Mouse (Mus musculus) heart, embryonic 10.5 days (tissue): ENCODE data around the gene Apol7b. TPM values are rescaled to one million over a fixed set of nuclear protein-coding genes. Genes with fewer than 3 reads are reported as not detected.
"Not testable (repeated sequence)": the region's sequence is repeated elsewhere in the genome, so short reads cannot be mapped to it uniquely, and the experiment has no call there.

ENCODE experiments used
- DNase-seq: peaks from one replicate; pipeline ENCODE4 v3.0.0-alpha.2; 2017; ENCODE audit warnings: low spot score
- H3K27ac ChIP-seq: fragments of 300-500 bp; sonication (generic); 2 replicates; pipeline ENCODE4 v1.5.1; 2016; ENCODE audit warnings: mild to moderate bottlenecking
- H3K27me3 ChIP-seq: fragments of 300-500 bp; sonication (generic); 2 replicates; pipeline ENCODE4 v1.6.1; 2016; ENCODE audit warnings: mild to moderate bottlenecking; ENCODE audit not compliant: poor library complexity, insufficient read depth, severe bottlenecking
- H3K36me3 ChIP-seq: fragments of 300-500 bp; sonication (generic); 2 replicates; pipeline ENCODE4 v1.6.1; 2016; ENCODE audit warnings: mild to moderate bottlenecking, moderate library complexity
- H3K4me1 ChIP-seq: fragments of 300-500 bp; sonication (generic); 2 replicates; pipeline ENCODE4 v1.6.1; 2016; ENCODE audit warnings: mild to moderate bottlenecking
- H3K4me3 ChIP-seq: fragments of 300-500 bp; sonication (generic); 2 replicates; pipeline ENCODE4 v1.5.1; 2016; ENCODE audit warnings: mild to moderate bottlenecking, moderate library complexity
- H3K9me3 ChIP-seq: fragments of 300-500 bp; sonication (generic); 2 replicates; pipeline ENCODE4 v1.6.1; 2016; ENCODE audit warnings: mild to moderate bottlenecking, moderate library complexity
- WGBS: fragments of 180-500 bp; shearing (Covaris S2); methylation state at CpG from one replicate; pipeline ENCODE4 v1.1.7; 2016; 5-methylcytosine and 5-hydroxymethylcytosine counted together
- polyA plus RNA-seq: library from polyadenylated mRNA; unstranded; fragments of >200 nt; fragmentation: Nextera tagmentation; extraction: Ambion mirVana; gene quantifications from 2 replicates; pipeline ENCODE4 v1.2.1, GENCODE M21; 2016

Gene Apol7b
- not detected in 2 replicates for polyA plus RNA-seq

DNA sequence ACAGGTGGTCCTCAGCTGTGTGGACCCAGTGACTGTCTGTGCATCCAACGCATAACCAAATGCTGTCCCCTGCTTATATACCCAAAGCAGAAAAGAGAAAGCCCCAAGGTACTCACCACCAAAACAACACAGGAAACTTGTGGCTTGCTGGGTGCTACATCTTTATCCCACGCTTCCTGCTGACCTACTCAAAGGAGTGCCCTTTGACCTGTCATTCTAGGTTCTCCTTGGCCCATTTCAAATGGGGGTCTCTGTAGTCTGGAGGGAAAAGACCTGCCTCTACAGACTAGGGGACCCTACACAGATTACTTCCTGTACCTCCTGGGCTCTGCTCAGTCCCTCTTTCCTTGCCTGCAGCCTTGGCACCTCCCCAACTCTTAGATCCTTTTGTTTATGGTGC lies at the start of gene Apol7b:
Gene Apol7b, minus strand, starts transcription at position 101 of the 400 bp plus-strand sequence.
- 80% methylated on average over 2 of the region's 2 CpGs for WGBS
- H3K27ac ChIP-seq, H3K4me1 ChIP-seq, H3K4me3 ChIP-seq, DNase-seq, H3K27me3 ChIP-seq, H3K36me3 ChIP-seq, H3K9me3 ChIP-seq: not testable (repeated sequence)

DNA sequence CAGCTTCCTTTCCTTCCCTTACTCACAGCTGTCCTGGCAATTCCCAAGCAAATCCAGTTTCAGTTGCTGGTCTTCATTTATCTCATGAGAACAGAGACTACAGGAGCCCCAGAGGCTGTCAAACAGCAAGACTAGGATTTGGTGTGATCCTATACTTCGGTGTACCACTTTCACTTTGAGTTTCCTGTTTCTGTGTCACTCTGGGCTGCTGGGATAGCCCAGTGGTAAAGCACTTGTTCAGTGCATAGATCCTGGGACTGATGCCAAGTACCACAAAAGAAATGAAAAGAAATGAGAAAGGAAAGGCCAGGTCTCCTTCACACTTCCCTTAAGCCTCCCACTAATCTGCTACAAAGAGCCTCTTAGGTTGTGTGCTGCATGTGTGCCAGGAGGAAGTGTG lies 47.4 kb upstream of the Apol7b start:
- not testable (repeated sequence) for H3K4me1 ChIP-seq, H3K4me3 ChIP-seq, H3K27me3 ChIP-seq, H3K36me3 ChIP-seq, H3K9me3 ChIP-seq, DNase-seq, H3K27ac ChIP-seq
- WGBS: 65% methylated on average over 1 of the region's 1 CpGs

DNA sequence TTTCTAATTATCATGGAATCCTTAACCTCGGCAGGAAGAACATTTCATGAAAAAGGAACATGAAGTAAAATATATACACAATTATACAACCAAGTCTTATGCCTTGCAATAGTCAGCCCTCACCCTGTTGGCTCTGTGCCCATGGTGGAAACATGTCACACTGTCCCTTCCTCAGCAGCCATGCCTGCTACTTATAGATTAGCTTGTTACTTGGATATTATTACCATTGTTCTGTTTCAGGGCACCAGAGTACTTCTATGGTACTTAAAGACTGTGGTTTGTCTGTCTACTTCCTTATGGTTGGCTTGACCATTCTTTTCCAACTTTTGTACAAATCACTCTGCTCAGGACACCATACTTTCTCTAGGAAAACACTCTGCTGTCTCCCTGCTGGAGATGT lies 45.9 kb upstream of the Apol7b start:
- H3K27me3 ChIP-seq, H3K4me1 ChIP-seq, H3K4me3 ChIP-seq, H3K27ac ChIP-seq, H3K36me3 ChIP-seq, DNase-seq, H3K9me3 ChIP-seq: not testable (repeated sequence)
- no CpG with 5 or more reads among the region's 1 CpGs for WGBS

- no peaks in the 10 kb centered on the region for H3K36me3 ChIP-seq
- H3K4me1 ChIP-seq: no peaks in the 10 kb centered on the region
- H3K4me3 ChIP-seq: no peak overlapping the region
- H3K27ac ChIP-seq: no peak overlapping the region
- no peak for DNase-seq
- H3K27me3 ChIP-seq: no peaks in the 10 kb centered on the region
- WGBS: 69% methylated on average over 4 of the region's 4 CpGs
- no peaks in the 10 kb centered on the region for H3K9me3 ChIP-seq
These were observed 35.0 kb upstream of the Apol7b start for GRCm38 (mm10) chr15:77482140-77482794.

DNA sequence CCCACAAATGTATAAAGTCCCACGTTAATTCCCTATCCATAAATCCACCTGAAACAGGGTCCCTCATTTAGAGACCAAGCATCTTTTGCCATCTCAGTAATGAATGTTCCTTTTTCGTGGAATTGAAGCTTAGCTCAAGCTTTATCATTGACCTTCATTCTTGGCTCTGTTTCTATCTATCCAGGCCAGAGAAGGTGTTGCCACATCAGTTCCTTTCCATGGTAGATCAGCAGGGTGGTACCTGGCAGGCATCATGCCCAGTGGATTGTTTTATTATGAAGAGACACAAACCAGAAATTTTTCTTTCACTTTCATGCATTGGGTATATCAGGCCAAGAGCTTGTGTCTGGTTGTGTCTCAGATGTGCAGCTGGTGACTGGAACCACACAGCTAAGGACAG lies 29.4 kb upstream of the Apol7b start, which contains the start of gene Apol10a:
Gene Apol10a, plus strand, starts transcription at position 355 of the 400 bp plus-strand sequence.
- 62% methylated on average over 2 of the region's 2 CpGs for WGBS
- not testable (repeated sequence) for H3K27me3 ChIP-seq, H3K9me3 ChIP-seq, H3K4me1 ChIP-seq, DNase-seq, H3K4me3 ChIP-seq, H3K27ac ChIP-seq, H3K36me3 ChIP-seq

DNA sequence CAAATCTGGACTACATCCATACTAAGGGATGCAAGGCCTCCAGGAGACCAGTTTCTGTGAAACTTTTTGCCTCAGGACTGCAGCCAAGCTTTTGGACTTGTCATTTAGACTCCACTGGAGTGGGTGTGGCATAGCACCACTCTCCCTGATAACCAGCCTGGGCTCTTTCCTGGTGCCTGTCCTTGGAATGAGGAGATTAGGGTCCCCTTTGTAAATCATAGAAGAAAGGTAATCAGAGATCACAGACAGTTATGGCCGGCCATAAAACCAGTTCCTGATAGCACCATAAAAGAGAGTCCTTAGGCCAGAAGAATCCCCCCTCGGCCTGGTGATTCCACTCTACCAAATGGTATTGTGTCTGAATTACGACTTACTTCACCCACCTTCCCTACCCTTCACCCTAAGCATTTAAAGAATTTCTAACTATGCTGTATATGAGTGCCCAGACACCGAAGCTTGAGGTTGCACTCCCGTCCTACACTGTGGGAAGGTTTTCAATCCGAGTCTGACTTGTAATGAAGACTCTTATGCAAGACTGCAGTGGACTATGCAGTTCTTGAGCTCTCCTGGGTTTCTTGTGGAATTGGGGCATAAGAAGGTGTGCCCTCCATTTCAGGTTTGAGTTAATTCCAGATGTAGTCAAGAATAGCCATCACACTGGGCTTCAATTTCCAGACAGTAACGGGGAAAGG lies 27.6 kb upstream of the Apol7b start:
- H3K27me3 ChIP-seq, H3K36me3 ChIP-seq, H3K4me3 ChIP-seq, H3K4me1 ChIP-seq, H3K9me3 ChIP-seq, H3K27ac ChIP-seq, DNase-seq: not testable (repeated sequence)
- 74% methylated on average over 7 of the region's 7 CpGs for WGBS

GRCm38 (mm10) chr15:77449927-77450326 lies 2.6 kb upstream of the Apol7b start:
- DNase-seq, H3K4me3 ChIP-seq, H3K9me3 ChIP-seq, H3K27me3 ChIP-seq, H3K36me3 ChIP-seq, H3K27ac ChIP-seq, H3K4me1 ChIP-seq: not testable (repeated sequence)
- WGBS: 37% methylated on average over 10 of the region's 10 CpGs

GRCm38 (mm10) chr15:77445668-77446067 lies 1.6 kb downstream of the Apol7b start:
- not testable (repeated sequence) for H3K36me3 ChIP-seq, DNase-seq, H3K4me1 ChIP-seq, H3K27me3 ChIP-seq, H3K9me3 ChIP-seq, H3K4me3 ChIP-seq, H3K27ac ChIP-seq
- WGBS: 77% methylated on average over 1 of the region's 1 CpGs

DNA sequence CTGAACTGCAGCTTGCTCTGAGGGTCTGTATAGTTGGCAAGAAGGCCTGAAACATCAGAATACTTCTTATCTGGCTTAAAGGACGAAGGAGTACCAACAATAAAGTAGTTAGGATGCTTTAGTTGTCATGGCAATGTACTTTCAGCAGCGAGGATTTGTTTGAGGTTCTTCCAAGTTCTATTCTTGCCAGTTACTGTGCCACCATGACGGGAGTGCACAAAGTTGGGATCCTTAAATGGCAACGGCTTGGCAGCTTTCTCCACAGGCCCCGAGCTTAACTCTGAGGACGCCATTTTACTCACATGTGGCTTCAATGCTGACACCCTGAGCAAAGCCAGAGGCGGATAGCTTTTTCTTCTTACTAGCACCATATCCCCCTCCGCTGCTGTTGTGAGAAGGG lies 2.5 kb downstream of the Apol7b start:
- not testable (repeated sequence) for H3K36me3 ChIP-seq, H3K27me3 ChIP-seq, H3K4me1 ChIP-seq, H3K4me3 ChIP-seq, H3K9me3 ChIP-seq, H3K27ac ChIP-seq, DNase-seq
- 75% methylated on average over 8 of the region's 8 CpGs for WGBS

DNA sequence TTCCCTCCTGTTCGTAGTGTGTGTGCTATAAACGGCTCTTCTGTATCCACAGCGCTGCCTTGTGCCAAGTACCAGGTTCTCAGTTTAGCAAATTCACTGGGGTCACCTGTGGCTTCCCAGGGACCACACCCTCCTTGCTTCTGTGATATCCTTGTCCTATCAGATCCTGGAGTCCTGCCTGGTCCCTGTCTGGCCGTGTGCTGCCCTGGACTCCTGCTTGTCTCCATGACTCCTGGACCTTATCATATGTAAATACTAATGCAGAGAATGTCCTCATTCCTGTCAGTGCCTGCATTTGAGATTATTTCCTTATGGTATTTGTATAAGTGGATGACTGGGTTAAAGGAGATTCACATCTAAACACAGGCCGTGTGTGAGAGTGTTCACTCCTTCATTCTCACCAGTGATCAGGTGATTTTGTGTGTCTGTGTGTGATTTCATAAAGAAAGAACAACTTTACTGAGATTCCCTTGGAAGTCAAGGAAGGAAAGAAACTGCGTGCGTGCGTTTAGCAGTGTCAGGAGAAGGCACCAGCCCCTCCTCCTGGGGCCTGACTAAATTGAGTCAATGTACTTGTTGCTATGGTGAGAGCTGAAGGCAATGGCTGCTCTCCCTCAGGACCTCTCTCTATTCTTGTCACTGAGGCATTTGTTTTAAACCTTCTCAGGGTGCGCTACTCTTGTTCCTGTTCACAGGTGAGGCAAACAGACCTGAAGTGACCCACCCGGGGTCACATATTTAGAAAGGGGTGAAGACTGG lies 18.4 kb downstream of the Apol7b start:
- 57% methylated on average over 9 of the region's 10 CpGs for WGBS
- DNase-seq, H3K4me3 ChIP-seq: not testable (repeated sequence)

GRCm38 (mm10) chr15:77422925-77423324 lies 24.4 kb downstream of the Apol7b start:
- H3K4me3 ChIP-seq, DNase-seq, H3K27ac ChIP-seq, H3K9me3 ChIP-seq, H3K27me3 ChIP-seq, H3K36me3 ChIP-seq, H3K4me1 ChIP-seq: not testable (repeated sequence)
- WGBS: 65% methylated on average over 5 of the region's 7 CpGs

More for the DNA sequence above, 18.4 kb downstream of the Apol7b start:
- not testable (repeated sequence) for H3K27me3 ChIP-seq, H3K27ac ChIP-seq, H3K36me3 ChIP-seq, H3K9me3 ChIP-seq, H3K4me1 ChIP-seq

GRCm38 (mm10) chr15:77419657-77420056 lies 27.6 kb downstream of the Apol7b start:
- H3K36me3 ChIP-seq, DNase-seq, H3K9me3 ChIP-seq, H3K27ac ChIP-seq, H3K4me1 ChIP-seq, H3K27me3 ChIP-seq, H3K4me3 ChIP-seq: not testable (repeated sequence)
- no CpG with 5 or more reads among the region's 3 CpGs for WGBS

DNA sequence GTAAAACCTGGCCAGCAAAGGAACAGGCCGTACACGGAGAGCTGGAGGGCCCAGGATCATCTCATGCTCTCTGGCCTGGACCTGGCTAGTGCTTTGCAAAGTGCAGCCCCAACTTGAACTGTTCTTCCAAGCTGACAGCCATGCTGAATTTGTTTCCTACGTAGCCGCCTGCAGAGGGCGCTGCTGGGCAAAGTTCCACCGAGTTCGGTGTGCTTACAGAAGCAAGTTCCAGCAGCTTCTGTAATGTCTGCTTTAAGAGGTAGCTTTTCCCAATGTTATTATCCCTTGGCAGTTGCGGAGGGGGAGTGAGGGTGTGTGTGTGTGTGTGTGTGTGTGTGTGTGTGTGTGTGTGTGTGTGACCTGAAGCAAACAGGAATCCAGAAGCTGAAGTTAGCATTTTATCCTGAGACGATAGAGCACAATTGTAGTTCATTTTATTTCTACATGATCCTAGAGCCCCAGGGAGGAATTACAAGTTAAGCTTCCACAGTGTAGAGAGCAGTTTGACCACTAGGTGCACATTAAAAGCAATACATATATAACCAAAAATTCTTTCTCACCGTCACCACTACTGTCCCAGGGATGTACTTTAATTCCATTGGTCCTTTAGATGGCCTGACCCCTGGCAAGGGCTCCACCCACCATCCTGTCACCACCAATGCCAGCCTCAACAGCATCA lies 30.5 kb downstream of the Apol7b start:
- not testable (repeated sequence) for DNase-seq, H3K4me3 ChIP-seq, H3K27me3 ChIP-seq, H3K36me3 ChIP-seq, H3K4me1 ChIP-seq, H3K9me3 ChIP-seq, H3K27ac ChIP-seq
- 30% methylated on average over 4 of the region's 10 CpGs for WGBS
